Mouse (Mus musculus) MN1 (cell line): Measurements from ENCODE around the gene Zdhhc22.

Source experiments
- DNase-seq: peaks from one replicate; pipeline ENCODE4 v3.0.0-alpha.2; 2016; ENCODE audit warnings: low spot score

Gene Zdhhc22

GRCm38 (mm10) chr12:86995931-86996330 is 5.7 kb upstream of the Zdhhc22 start:
- DNase-seq: no peak

- DNase-seq: no peak
Measured at GRCm38 (mm10) chr12:86994776-86995175, 4.5 kb upstream of the Zdhhc22 start.

GRCm38 (mm10) chr12:86994166-86994565 is 3.9 kb upstream of the Zdhhc22 start:
- no peak for DNase-seq

- no peak for DNase-seq
Measured at GRCm38 (mm10) chr12:86990755-86991110, 503 bp upstream of the Zdhhc22 start.

GRCm38 (mm10) chr12:86989378-86989777 is 852 bp downstream of the Zdhhc22 start:
- DNase-seq: no peak

GRCm38 (mm10) chr12:86988227-86988626 is 2.0 kb downstream of the Zdhhc22 start:
- DNase-seq: no peak

GRCm38 (mm10) chr12:86986562-86986961 is 3.7 kb downstream of the Zdhhc22 start:
- no peak for DNase-seq

GRCm38 (mm10) chr12:86984194-86984555 is 6.1 kb downstream of the Zdhhc22 start:
- no peak for DNase-seq

- peak; percentile 69 for DNase-seq
Measured at GRCm38 (mm10) chr12:86983470-86984193, 6.6 kb downstream of the Zdhhc22 start.

- no peak for DNase-seq
Measured at GRCm38 (mm10) chr12:86981180-86981579, 9.1 kb downstream of the Zdhhc22 start.

GRCm38 (mm10) chr12:86977833-86978232 is 12.4 kb downstream of the Zdhhc22 start:
- DNase-seq: peak; percentile 60

- no peak for DNase-seq
Measured at GRCm38 (mm10) chr12:86976511-86977168, 13.6 kb downstream of the Zdhhc22 start.

GRCm38 (mm10) chr12:86975761-86976160 is 14.5 kb downstream of the Zdhhc22 start:
- no peak for DNase-seq

GRCm38 (mm10) chr12:86974387-86975288 is 15.6 kb downstream of the Zdhhc22 start:
- peak; percentile 71 for DNase-seq

- DNase-seq: peak; percentile 52
Measured at GRCm38 (mm10) chr12:86973706-86974105, 16.5 kb downstream of the Zdhhc22 start.

- DNase-seq: peak; percentile 59
Measured at GRCm38 (mm10) chr12:86973216-86973615, 17.0 kb downstream of the Zdhhc22 start.

GRCm38 (mm10) chr12:86971089-86971488 is 19.1 kb downstream of the Zdhhc22 start:
- no peak for DNase-seq

GRCm38 (mm10) chr12:86969220-86969601 is 21.0 kb downstream of the Zdhhc22 start:
- DNase-seq: no peak

- DNase-seq: no peak
Measured at GRCm38 (mm10) chr12:86968468-86969219, 21.6 kb downstream of the Zdhhc22 start.

GRCm38 (mm10) chr12:86965237-86965799 is 24.9 kb downstream of the Zdhhc22 start:
- DNase-seq: no peak

- DNase-seq: no peak
Measured at GRCm38 (mm10) chr12:86964278-86965057, 25.8 kb downstream of the Zdhhc22 start.
